ENCODE assay signal across 8 mouse cellular contexts in the genomic region with DNA sequence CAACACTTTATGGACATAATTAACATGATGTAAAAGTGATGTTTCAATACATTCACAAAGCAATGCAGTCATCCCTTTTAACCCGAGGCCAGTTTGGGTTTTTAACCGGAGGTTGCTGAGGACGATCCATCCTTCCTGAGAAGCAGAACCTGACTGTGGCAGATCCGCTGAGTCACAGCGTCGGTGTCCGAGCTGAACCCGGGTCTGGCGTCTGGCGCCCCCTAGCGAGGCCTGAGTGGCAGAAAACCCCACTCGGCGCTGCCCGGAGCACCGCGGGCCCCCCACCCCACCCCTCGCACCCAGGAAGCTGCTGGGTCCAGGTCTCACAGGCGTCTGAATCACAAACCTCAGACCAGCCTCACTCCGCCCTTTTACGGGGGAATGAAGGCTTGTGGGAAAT. TPM values are rescaled to one million over a fixed set of nuclear protein-coding genes. Genes with fewer than 3 reads are reported as not detected.
A peak's percentile ranks its signal among the peaks of the same experiment; 100 is the strongest.
DNase-seq lines count a peak whose midpoint lies in the region; ATAC-seq and TF ChIP-seq lines count a peak whose summit lies in the region.

No protein-coding gene starts in this region.

- no peak for TF ChIP-seq POLR2A in bone marrow, adult 2 months (IDR thresholded peaks at IDR 0.05; ENCODE audit: borderline replicate concordance, control insufficient read depth, low read depth, low read length)

- no peaks in the 10 kb centered on the region; the same call in 1 of the 2 replicates for H3K36me3 ChIP-seq in midbrain, embryonic 10.5 days
- peaks cover 9% of the 10 kb centered on the region for H3K36me3 ChIP-seq in midbrain, embryonic 15.5 days (replicated peaks)
- no peaks in the 10 kb centered on the region for H3K36me3 ChIP-seq in embryonic facial prominence, embryonic 14.5 days (ENCODE audit: control insufficient read depth, insufficient read depth, low read length)

- no peak overlapping the region for H3K9ac ChIP-seq in midbrain, embryonic 15.5 days
- no peak overlapping the region for H3K9ac ChIP-seq in embryonic facial prominence, embryonic 14.5 days (ENCODE audit: low read depth, low read length)

- H3K4me1 ChIP-seq in midbrain, embryonic 10.5 days = peaks cover 6% of the 10 kb centered on the region
- peaks cover 9% of the 10 kb centered on the region; the same call in 1 of the 2 replicates for H3K4me1 ChIP-seq in midbrain, embryonic 15.5 days
- H3K4me1 ChIP-seq in bone marrow, adult 2 months (ENCODE audit: control insufficient read depth, insufficient read depth, low read length) = no peaks in the 10 kb centered on the region
- H3K4me1 ChIP-seq in embryonic facial prominence, embryonic 14.5 days (ENCODE audit: control insufficient read depth, insufficient read depth, low read length) = no peaks in the 10 kb centered on the region

- H3K4me3 ChIP-seq in midbrain, embryonic 10.5 days = peak overlapping the region; percentile 24; the same call in 1 of the 2 replicates
- H3K4me3 ChIP-seq in midbrain, embryonic 15.5 days = no peak overlapping the region
- no peak overlapping the region for H3K4me3 ChIP-seq in bone marrow, adult 2 months (replicated peaks; ENCODE audit: control insufficient read depth, low read depth, low read length)
- no peak overlapping the region for H3K4me3 ChIP-seq in embryonic facial prominence, embryonic 14.5 days (ENCODE audit: low read depth, low read length)

- peak; percentile 72 for DNase-seq in midbrain, embryonic 10.5 days (ENCODE audit: low spot score)
- DNase-seq in embryonic facial prominence, embryonic 14.5 days (ENCODE audit: low spot score) = peak; percentile 54
- peak; percentile 66 to 82 for DNase-seq in heart, postnatal 10 days
- DNase-seq in left cerebral cortex, postnatal 4 days = peak; percentile 75
- DNase-seq in mesoderm, embryonic 11.5 days (ENCODE audit: low read depth, low spot score) = peak; percentile 73
- DNase-seq in thymus, postnatal 4 days = peak; percentile 77

- H3K27me3 ChIP-seq in midbrain, embryonic 10.5 days (ENCODE audit: low read depth, poor library complexity, severe bottlenecking) = peaks cover 10% of the 10 kb centered on the region
- no peaks in the 10 kb centered on the region for H3K27me3 ChIP-seq in midbrain, embryonic 15.5 days (replicated peaks)
- H3K27me3 ChIP-seq in embryonic facial prominence, embryonic 14.5 days (replicated peaks; ENCODE audit: control insufficient read depth, insufficient read depth, low read length) = no peaks in the 10 kb centered on the region

- H3K4me2 ChIP-seq in midbrain, embryonic 15.5 days = no peak overlapping the region
- H3K4me2 ChIP-seq in embryonic facial prominence, embryonic 14.5 days (ENCODE audit: low read depth, low read length) = peak overlapping the region; percentile 33

- intact Hi-C loops in heart, postnatal 10 days (cut with DNase I) = loop anchor here (2.0 kb wide), 1 partner anchor 47 kb away; a partner anchor contains a TSS
- intact Hi-C loops in left cerebral cortex, postnatal 4 days (cut with DNase I) = no loop called here

- peak; percentile 64 for TF ChIP-seq CTCF in bone marrow, adult 2 months (IDR thresholded peaks at IDR 0.05; ENCODE audit: control insufficient read depth, insufficient read depth, low read length)

- no peak for ATAC-seq in midbrain, embryonic 15.5 days (replicated peaks)
- ATAC-seq in embryonic facial prominence, embryonic 14.5 days (ENCODE audit: low read depth) = 0 out of 2 replicates have a peak, but pooled peaks have one; percentile 62

- no peak overlapping the region for H3K27ac ChIP-seq in midbrain, embryonic 10.5 days (replicated peaks)
- H3K27ac ChIP-seq in midbrain, embryonic 15.5 days = no peak overlapping the region
- H3K27ac ChIP-seq in bone marrow, adult 2 months (ENCODE audit: control insufficient read depth, insufficient read depth, low read depth, low read length, poor library complexity) = no peak overlapping the region
- H3K27ac ChIP-seq in embryonic facial prominence, embryonic 14.5 days (replicated peaks; ENCODE audit: low read depth, low read length) = no peak overlapping the region

- no peaks in the 10 kb centered on the region for H3K9me3 ChIP-seq in midbrain, embryonic 10.5 days (replicated peaks)
- H3K9me3 ChIP-seq in midbrain, embryonic 15.5 days = no peaks in the 10 kb centered on the region
- no peaks in the 10 kb centered on the region for H3K9me3 ChIP-seq in embryonic facial prominence, embryonic 14.5 days (ENCODE audit: control insufficient read depth, low read length)

- WGBS in midbrain, embryonic 10.5 days = 8% methylated on average over 20 of the region's 20 CpGs
- WGBS in midbrain, embryonic 15.5 days = 7% methylated on average over 20 of the region's 20 CpGs
- WGBS in bone marrow, adult 2 months = 4% methylated on average over 20 of the region's 20 CpGs
- WGBS in embryonic facial prominence, embryonic 14.5 days = 5% methylated on average over 20 of the region's 20 CpGs

RNA-seq across cellular contexts. Expression of a gene that starts 47.0 kb away (rescaled TPM):
- polyA plus RNA-seq in midbrain, embryonic 10.5 days (2016; fragmentation: Nextera tagmentation; extraction: Ambion mirVana) = 23.7 and 47.2 TPM in 2 replicates
- polyA plus RNA-seq in midbrain, embryonic 15.5 days (2015; fragmentation: Nextera tagmentation; extraction: Ambion mirVana) = 1,028 and 1,112 TPM in 2 replicates
- polyA plus RNA-seq in bone marrow, adult 2 months (2011; ENCODE audit: insufficient read depth, insufficient read length, low replicate concordance, missing spikeins) = 2.2 and 5.5 TPM in 2 replicates
- 26.5 and 27.2 TPM in 2 replicates for polyA plus RNA-seq in embryonic facial prominence, embryonic 14.5 days (2014; fragmentation: Nextera tagmentation; extraction: Ambion mirVana)
- 10 to 100 TPM; 40.7 to 52.8 TPM for total RNA-seq in heart, postnatal 10 days (2021)
- 1,000 to 10,000 TPM; 1,229 to 1,264 TPM for total RNA-seq in left cerebral cortex, postnatal 4 days (2021)

Comparison
In these comparisons a context has a peak if more than half of its experiments do, and no peak if none do; other contexts are left out.
1. RNA of a gene that starts 47.0 kb away (polyA plus RNA-seq): 1,028 to 1,112 TPM in midbrain, embryonic 15.5 days; 26.5 to 27.2 TPM in embryonic facial prominence, embryonic 14.5 days, 23.7 to 47.2 TPM in midbrain, embryonic 10.5 days and 2.2 to 5.5 TPM in bone marrow, adult 2 months; every median in the first group is over 10 times any median in the second.
2. Peak in every context shown above with its lines, with median percentiles within 50 percentile points of each other: DNase-seq.